Mouse (Mus musculus) midbrain, postnatal 0 days (tissue): Measurements from ENCODE around the gene Mmaa. TPM values are rescaled to one million over a fixed set of nuclear protein-coding genes. Genes with fewer than 3 reads are reported as not detected.
A peak's percentile ranks its signal among the peaks of the same experiment; 100 is the strongest.

Experiments used
- ATAC-seq: fragments of 200-750 bp; cut with Nextera tagmentation; 2 replicates; pipeline ENCODE4 v1.8.0; 2017; ENCODE audit warnings: moderate number of reproducible peaks, mild to moderate bottlenecking, moderate TSS enrichment, moderate library complexity; ENCODE audit not compliant: low FRiP score
- DNase-seq: peaks from one replicate; pipeline ENCODE4 v3.0.0-alpha.2; 2015; ENCODE audit warnings: low spot score
- H3K27ac ChIP-seq: fragments of 300-500 bp; sonication (generic); 2 replicates; pipeline ENCODE4 v1.5.1; 2014; ENCODE audit warnings: low read depth, mild to moderate bottlenecking, low read length, mixed read lengths
- H3K27me3 ChIP-seq: fragments of 300-500 bp; sonication (generic); 2 replicates; pipeline ENCODE4 v1.6.1; 2014; ENCODE audit warnings: low read length, control low read depth, mixed read lengths; ENCODE audit not compliant: insufficient read depth
- H3K36me3 ChIP-seq: fragments of 300-500 bp; sonication (generic); 2 replicates; pipeline ENCODE4 v1.6.1; 2014; ENCODE audit warnings: low read length, control low read depth, mixed read lengths; ENCODE audit not compliant: insufficient read depth
- H3K4me1 ChIP-seq: fragments of 300-500 bp; sonication (generic); 2 replicates; pipeline ENCODE4 v1.6.1; 2014; ENCODE audit warnings: mild to moderate bottlenecking, control low read depth, antibody characterized with exemption, low read length, mixed read lengths; ENCODE audit not compliant: insufficient read depth
- H3K4me2 ChIP-seq: fragments of 300-500 bp; sonication (generic); 2 replicates; pipeline ENCODE4 v1.6.1; 2014; ENCODE audit warnings: low read depth, mild to moderate bottlenecking, low read length, mixed read lengths; ENCODE audit not compliant: poor library complexity, severe bottlenecking
- H3K4me3 ChIP-seq: fragments of 300-500 bp; sonication (generic); 2 replicates; pipeline ENCODE4 v1.5.1; 2014; ENCODE audit warnings: low read depth, mild to moderate bottlenecking, low read length, moderate library complexity
- H3K9ac ChIP-seq: fragments of 300-500 bp; sonication (generic); replicated peaks from 2 replicates; pipeline ENCODE4 v1.6.1; 2014; ENCODE audit warnings: mild to moderate bottlenecking, low read length, moderate library complexity, mixed read lengths; ENCODE audit not compliant: poor library complexity, severe bottlenecking
- H3K9me3 ChIP-seq: fragments of 300-500 bp; sonication (generic); 2 replicates; pipeline ENCODE4 v1.6.1; 2016; ENCODE audit warnings: low read length, control low read depth
- CTCF ChIP-seq: IDR thresholded peaks from 2 replicates; pipeline ENCODE4 v1.5.1; 2016; ENCODE audit warnings: antibody characterized with exemption, mild to moderate bottlenecking
- WGBS: fragments of 180-500 bp; shearing (Covaris S2); extraction: QIAGEN DNeasy Blood & Tissue Kit; methylation state at CpG from one replicate; pipeline ENCODE4 v1.1.7; 2014; 5-methylcytosine and 5-hydroxymethylcytosine counted together
- polyA plus RNA-seq: library from polyadenylated mRNA; unstranded; fragments of >200 nt; fragmentation: Nextera tagmentation; extraction: Ambion mirVana; gene quantifications from 2 replicates; pipeline ENCODE4 v1.2.1, GENCODE M21; 2015
- total RNA-seq: library from RNA; depleted of rRNA; stranded (reverse); fragments of >200 nt; gene quantifications from 2 replicates; pipeline ENCODE4 v1.2.3, GENCODE M21; 2014

Gene Mmaa
- total and polyA plus RNA-seq, 2 experiments from 2014 or later: 11.8 to 14.2 TPM

DNA sequence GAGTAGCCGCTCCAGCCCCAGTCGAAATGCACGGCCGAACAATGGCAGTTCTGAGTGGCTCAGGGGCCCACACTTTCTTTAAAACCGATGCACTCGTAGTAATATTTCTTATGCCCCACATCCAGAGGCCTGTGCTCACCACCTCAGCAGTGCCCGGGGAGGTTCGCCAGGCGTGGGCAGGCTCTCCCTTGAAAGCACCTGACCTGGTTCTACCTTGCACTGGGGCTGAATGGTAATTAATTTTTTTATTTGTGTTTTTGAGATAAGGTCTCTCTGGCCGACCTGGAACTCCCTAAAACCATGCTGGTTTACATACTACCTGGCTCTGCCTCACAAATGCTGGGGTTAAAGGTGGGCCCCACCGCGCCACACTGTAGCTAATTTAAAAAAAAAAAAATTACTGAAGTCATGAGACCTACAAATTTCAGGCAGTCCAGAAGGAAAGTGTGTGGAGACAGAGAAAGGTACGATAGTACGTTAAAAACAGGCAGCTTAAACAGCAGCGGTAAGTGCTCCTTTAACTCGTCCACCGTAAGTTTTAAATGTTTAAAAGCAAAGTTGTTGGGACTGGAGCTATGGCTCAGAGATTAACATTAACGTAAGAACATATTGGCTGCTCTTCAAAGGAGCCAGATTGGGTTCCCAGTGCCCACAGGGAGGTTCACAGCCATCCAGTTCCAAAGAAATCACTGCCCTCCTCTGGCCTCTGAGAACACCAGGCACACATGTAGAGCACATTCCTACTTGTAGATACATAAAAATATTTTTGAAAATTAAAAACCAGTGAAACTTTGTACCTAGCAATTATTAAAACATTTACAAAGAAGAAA lies 754 bp upstream of the Mmaa start:
- H3K4me3 ChIP-seq: peak overlapping the region; percentile 68
- TF ChIP-seq CTCF: 0 out of 2 replicates have a peak, but pooled peaks have one; percentile 8
- H3K4me1 ChIP-seq: peaks cover 9% of the 10 kb centered on the region
- H3K27ac ChIP-seq: peak overlapping the region; percentile 94
- H3K36me3 ChIP-seq: no peaks in the 10 kb centered on the region
- peak overlapping the region; percentile 61 for H3K9ac ChIP-seq
- 15% methylated on average over 18 of the region's 18 CpGs for WGBS
- no peaks in the 10 kb centered on the region for H3K9me3 ChIP-seq
- H3K4me2 ChIP-seq: peak overlapping the region; percentile 79
- DNase-seq (no peak), ATAC-seq (no peak)
- H3K27me3 ChIP-seq: no peaks in the 10 kb centered on the region

GRCm38 (mm10) chr8:79293841-79294240 lies 896 bp downstream of the Mmaa start:
- Histone ChIP-seq H3K4me3 (peak overlapping the region; percentile 68), H3K4me2 (peak overlapping the region; percentile 79), H3K9me3 (no peaks in the 10 kb centered on the region), H3K27ac (peak overlapping the region; percentile 94; the same call in 1 of the 2 replicates), H3K9ac (peak overlapping the region; percentile 9; the same call in 1 of the 2 replicates), H3K36me3 (no peaks in the 10 kb centered on the region), H3K27me3 (no peaks in the 10 kb centered on the region), H3K4me1 (peaks cover 9% of the 10 kb centered on the region)
- ATAC-seq: no peak
- no peak for DNase-seq
- WGBS: 52% methylated on average over 3 of the region's 3 CpGs
- no peak for TF ChIP-seq CTCF

GRCm38 (mm10) chr8:79292712-79293264 lies 1.9 kb downstream of the Mmaa start:
- no peak overlapping the region for H3K4me2 ChIP-seq
- no peak overlapping the region for H3K27ac ChIP-seq
- H3K9ac ChIP-seq: peak overlapping the region; percentile 36; the same call in 1 of the 2 replicates
- no peak for ATAC-seq
- peaks cover 9% of the 10 kb centered on the region for H3K4me1 ChIP-seq
- WGBS: 90% methylated on average over 3 of the region's 3 CpGs
- no peaks in the 10 kb centered on the region for H3K9me3 ChIP-seq
- no peak for TF ChIP-seq CTCF
- no peaks in the 10 kb centered on the region for H3K36me3 ChIP-seq
- DNase-seq: no peak
- H3K27me3 ChIP-seq: no peaks in the 10 kb centered on the region
- no peak overlapping the region for H3K4me3 ChIP-seq

DNA sequence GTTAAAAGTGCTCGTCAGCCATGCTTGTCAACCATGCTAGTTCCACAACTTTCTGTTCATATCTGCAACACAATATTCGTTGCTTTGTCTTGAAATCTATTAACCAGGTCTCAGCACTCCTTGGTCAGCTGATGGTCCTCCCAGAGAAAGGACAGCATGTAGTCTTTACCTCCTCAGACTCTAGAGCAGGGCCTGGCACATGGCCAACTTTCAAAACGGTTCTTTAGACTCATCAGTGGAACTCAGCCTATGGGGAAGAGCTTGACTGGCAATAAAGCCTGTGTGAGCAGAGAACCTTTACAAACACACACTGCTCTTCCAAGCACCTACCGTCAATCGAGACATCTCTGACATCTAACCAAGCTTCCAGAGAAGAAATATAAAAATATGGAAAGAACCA lies 5.1 kb downstream of the Mmaa start:
- ATAC-seq: no peak
- TF ChIP-seq CTCF: no peak
- Histone ChIP-seq H3K9me3 (no peaks in the 10 kb centered on the region), H3K4me2 (no peak overlapping the region), H3K27ac (no peak overlapping the region), H3K9ac (no peak overlapping the region), H3K36me3 (no peaks in the 10 kb centered on the region), H3K27me3 (no peaks in the 10 kb centered on the region), H3K4me3 (no peak overlapping the region), H3K4me1 (peaks cover 5% of the 10 kb centered on the region)
- DNase-seq: no peak
- WGBS: 80% methylated on average over 5 of the region's 5 CpGs

GRCm38 (mm10) chr8:79288681-79289080 lies 6.1 kb downstream of the Mmaa start:
- Histone ChIP-seq H3K36me3 (no peaks in the 10 kb centered on the region), H3K4me3 (no peak overlapping the region), H3K27ac (no peak overlapping the region), H3K4me1 (peaks cover 5% of the 10 kb centered on the region), H3K27me3 (no peaks in the 10 kb centered on the region), H3K9me3 (no peaks in the 10 kb centered on the region), H3K9ac (no peak overlapping the region), H3K4me2 (no peak overlapping the region)
- WGBS: 56% methylated on average over 2 of the region's 2 CpGs
- ATAC-seq: no peak
- DNase-seq: no peak
- no peak for TF ChIP-seq CTCF

DNA sequence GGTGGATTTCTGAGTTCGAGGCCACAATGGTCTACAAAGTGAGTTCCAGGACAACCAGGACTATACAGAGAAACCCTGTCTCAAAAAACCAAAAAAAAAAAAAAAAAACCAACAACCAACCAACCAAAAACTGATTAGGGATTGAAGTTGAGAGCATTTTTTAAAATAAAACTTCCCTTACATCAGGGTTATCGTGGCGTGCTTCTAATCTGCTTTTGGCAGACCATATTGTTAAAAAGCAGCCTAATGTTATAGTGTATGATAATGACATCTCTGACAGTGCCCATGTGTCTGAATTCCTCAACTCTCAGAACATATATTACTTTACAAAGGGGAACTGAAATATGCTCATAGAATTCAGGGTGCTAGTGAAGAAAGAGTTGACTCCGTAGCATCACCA lies 6.5 kb downstream of the Mmaa start:
- 95% methylated on average over 4 of the region's 4 CpGs for WGBS
- no peak for TF ChIP-seq CTCF
- H3K9me3 ChIP-seq: no peaks in the 10 kb centered on the region
- no peaks in the 10 kb centered on the region for H3K36me3 ChIP-seq
- no peak overlapping the region for H3K4me3 ChIP-seq
- H3K4me1 ChIP-seq: peaks cover 3% of the 10 kb centered on the region
- no peak overlapping the region for H3K4me2 ChIP-seq
- no peaks in the 10 kb centered on the region for H3K27me3 ChIP-seq
- DNase-seq (no peak), ATAC-seq (no peak)
- no peak overlapping the region for H3K27ac ChIP-seq
- no peak overlapping the region for H3K9ac ChIP-seq
